Mouse (Mus musculus): Measurements from ENCODE around the gene Cyp26b1.

The Cyp26b1 gene

GRCm38 (mm10) chr6:84561171-84561570, 32.5 kb downstream of the Cyp26b1 start:
- DNase-seq (ENCODE audit: low spot score), result no peak

- no peak for DNase-seq (ENCODE audit: low spot score)
Measured at GRCm38 (mm10) chr6:84549852-84550437, 43.8 kb downstream of the Cyp26b1 start.

GRCm38 (mm10) chr6:84545428-84545827, 48.3 kb downstream of the Cyp26b1 start:
- DNase-seq (ENCODE audit: low spot score), result no peak

- no peak for DNase-seq (ENCODE audit: low spot score)
Measured at GRCm38 (mm10) chr6:84544359-84544758, 49.3 kb downstream of the Cyp26b1 start.

GRCm38 (mm10) chr6:84543516-84543915, 50.2 kb downstream of the Cyp26b1 start:
- DNase-seq (ENCODE audit: low spot score), result no peak

- no peak for DNase-seq (ENCODE audit: low spot score)
Measured at GRCm38 (mm10) chr6:84539924-84540323, 53.8 kb downstream of the Cyp26b1 start.

- no peak for DNase-seq (ENCODE audit: low spot score)
Measured at GRCm38 (mm10) chr6:84538681-84539080, 55.0 kb downstream of the Cyp26b1 start.

- DNase-seq (ENCODE audit: low spot score), result no peak
Measured at GRCm38 (mm10) chr6:84537611-84538197, 56.0 kb downstream of the Cyp26b1 start.

GRCm38 (mm10) chr6:84534944-84535343, 58.8 kb downstream of the Cyp26b1 start:
- DNase-seq (ENCODE audit: low spot score), result no peak

- no peak for DNase-seq (ENCODE audit: low spot score)
Measured at GRCm38 (mm10) chr6:84529912-84530311, 63.8 kb downstream of the Cyp26b1 start.

GRCm38 (mm10) chr6:84524901-84525601, 68.7 kb downstream of the Cyp26b1 start:
- no peak for DNase-seq (ENCODE audit: low spot score)
